Mouse (Mus musculus) stomach, embryonic 15.5 days (tissue): Measurements from ENCODE around the gene Gm13283. TPM values are rescaled to one million over a fixed set of nuclear protein-coding genes. Genes with fewer than 3 reads are reported as not detected.
"Not testable (repeated sequence)": the region's sequence is repeated elsewhere in the genome, so short reads cannot be mapped to it uniquely, and the experiment has no call there.

Source experiments
- ATAC-seq: fragments of 200-750 bp; cut with Nextera tagmentation; 2 replicates; pipeline ENCODE4 v1.8.0; 2017; ENCODE audit warnings: low read depth, moderate number of reproducible peaks, moderate TSS enrichment; ENCODE audit not compliant: insufficient read depth, low FRiP score
- H3K27ac ChIP-seq: fragments of 300-500 bp; sonication (generic); 2 replicates; pipeline ENCODE4 v1.5.1; 2015; ENCODE audit warnings: mild to moderate bottlenecking, inconsistent platforms
- H3K27me3 ChIP-seq: fragments of 300-500 bp; sonication (generic); replicated peaks from 2 replicates; pipeline ENCODE4 v1.6.1; 2015; ENCODE audit warnings: inconsistent platforms
- H3K36me3 ChIP-seq: fragments of 300-500 bp; sonication (generic); 2 replicates; pipeline ENCODE4 v1.6.1; 2015; ENCODE audit warnings: inconsistent platforms
- H3K4me1 ChIP-seq: fragments of 300-500 bp; sonication (generic); 2 replicates; pipeline ENCODE4 v1.6.1; 2015; ENCODE audit warnings: inconsistent platforms
- H3K4me2 ChIP-seq: fragments of 300-500 bp; sonication (generic); 2 replicates; pipeline ENCODE4 v1.6.1; 2015; ENCODE audit warnings: mild to moderate bottlenecking, inconsistent platforms
- H3K4me3 ChIP-seq: fragments of 300-500 bp; sonication (generic); replicated peaks from 2 replicates; pipeline ENCODE4 v1.5.1; 2015; ENCODE audit warnings: inconsistent platforms
- H3K9ac ChIP-seq: fragments of 300-500 bp; sonication (generic); 2 replicates; pipeline ENCODE4 v1.6.1; 2015; ENCODE audit warnings: inconsistent platforms
- H3K9me3 ChIP-seq: fragments of 300-500 bp; sonication (generic); 2 replicates; pipeline ENCODE4 v1.6.1; 2016; ENCODE audit warnings: inconsistent platforms
- WGBS: fragments of 180-500 bp; shearing (Covaris S2); methylation state at CpG from one replicate; pipeline ENCODE4 v1.1.7; 2015; 5-methylcytosine and 5-hydroxymethylcytosine counted together
- polyA plus RNA-seq: library from polyadenylated mRNA; unstranded; fragments of >200 nt; fragmentation: Nextera tagmentation; extraction: Ambion mirVana; gene quantifications from 2 replicates; pipeline ENCODE4 v1.2.1, GENCODE M21; 2015

The Gm13283 gene
- polyA plus RNA-seq, 1 experiment from 2014 or later, result 0.33 TPM

DNA sequence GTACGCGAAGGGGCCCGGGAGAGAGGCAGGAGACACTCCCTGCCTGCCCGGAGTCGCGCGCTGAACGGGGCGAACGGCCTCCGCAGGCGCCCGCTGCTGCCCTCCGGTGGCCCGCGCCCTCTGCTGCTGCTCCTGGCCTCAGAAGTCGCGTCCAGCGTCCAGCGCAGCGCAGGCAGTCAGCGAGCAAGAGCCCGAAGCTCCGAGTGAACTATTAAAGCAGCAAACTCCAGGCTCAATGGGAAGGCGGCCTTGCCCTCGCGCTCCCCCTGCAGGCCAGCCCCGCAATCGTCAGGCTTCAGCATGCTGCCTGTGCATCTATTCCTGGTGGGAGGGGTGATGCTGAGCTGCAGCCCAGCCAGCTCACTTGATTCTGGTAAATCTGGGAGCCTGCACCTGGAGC, 43.0 kb downstream of the Gm13283 start, which contains the start of gene Gm13287:
TSS of gene Gm13287 (plus strand) at position 301 of the 400 bp plus-strand sequence.
- ATAC-seq, H3K4me3 ChIP-seq, H3K27ac ChIP-seq, H3K27me3 ChIP-seq, H3K9ac ChIP-seq, H3K9me3 ChIP-seq, H3K4me1 ChIP-seq, H3K36me3 ChIP-seq: not testable (repeated sequence)
- H3K4me2 ChIP-seq, result peak within 1 kb of the TSS; percentile 33; the same call in 1 of the 2 replicates
- WGBS, result no CpG with 5 or more reads among the region's 29 CpGs

DNA sequence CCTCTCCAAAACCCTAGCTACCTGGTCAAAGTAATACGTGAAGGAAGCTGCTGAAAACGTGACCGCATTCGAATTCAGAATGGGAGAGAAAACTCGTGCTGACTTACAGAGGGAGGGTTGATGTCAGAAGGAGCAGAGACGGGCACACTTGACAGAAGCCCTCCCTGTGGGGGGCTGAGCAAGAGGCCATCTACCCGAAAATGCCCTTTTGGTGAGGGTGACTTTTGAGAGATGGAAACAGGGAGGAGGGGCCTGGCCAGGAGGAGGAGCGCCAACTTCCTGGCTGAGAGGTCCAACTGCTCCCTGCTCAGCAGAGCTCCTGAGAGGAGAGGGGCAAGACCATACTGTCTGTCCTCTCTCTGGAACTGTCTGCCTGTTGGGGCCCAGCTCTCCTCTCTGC, 45.3 kb downstream of the Gm13283 start, which contains the start of gene Gm13288:
TSS of gene Gm13288 (plus strand) at position 301 of the 400 bp plus-strand sequence.
- WGBS, result no CpG with 5 or more reads among the region's 8 CpGs
- not testable (repeated sequence) for H3K36me3 ChIP-seq, ATAC-seq, H3K9me3 ChIP-seq, H3K27ac ChIP-seq, H3K9ac ChIP-seq, H3K4me2 ChIP-seq, H3K27me3 ChIP-seq, H3K4me1 ChIP-seq
- H3K4me3 ChIP-seq, result 0 out of 2 replicates have a peak within 1 kb of the TSS, but pooled peaks have one; percentile 23

DNA sequence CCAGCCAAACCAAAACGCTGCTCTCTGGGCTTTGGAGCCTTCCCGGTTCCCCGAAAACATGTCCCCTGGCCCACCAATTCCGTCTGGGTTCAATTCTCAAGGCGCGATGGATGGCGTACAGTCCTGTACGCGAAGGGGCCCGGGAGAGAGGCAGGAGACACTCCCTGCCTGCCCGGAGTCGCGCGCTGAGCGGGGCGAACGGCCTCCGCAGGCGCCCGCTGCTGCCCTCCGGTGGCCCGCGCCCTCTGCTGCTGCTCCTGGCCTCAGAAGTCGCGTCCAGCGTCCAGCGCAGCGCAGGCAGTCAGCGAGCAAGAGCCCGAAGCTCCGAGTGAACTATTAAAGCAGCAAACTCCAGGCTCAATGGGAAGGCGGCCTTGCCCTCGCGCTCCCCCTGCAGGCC, 45.8 kb downstream of the Gm13283 start:
- 0% methylated on average over 14 of the region's 34 CpGs for WGBS
- H3K9me3 ChIP-seq, H3K27ac ChIP-seq, H3K4me2 ChIP-seq, H3K4me1 ChIP-seq, H3K27me3 ChIP-seq, H3K36me3 ChIP-seq, H3K9ac ChIP-seq, ATAC-seq: not testable (repeated sequence)
- H3K4me3 ChIP-seq, result 0 out of 2 replicates have a peak overlapping the region, but pooled peaks have one; percentile 23

Other genes with a start within 250 kb of the Gm13283 start
- gene Ifnb1, start 237.3 kb upstream of the Gm13283 start, polyA plus RNA-seq, result not detected in 2 replicates
- not detected in 2 replicates for gene Ifna15, start 201.9 kb upstream of the Gm13283 start, polyA plus RNA-seq
- not detected in 2 replicates for gene Ifna14, start 188.3 kb upstream of the Gm13283 start, polyA plus RNA-seq
- not detected in 2 replicates for gene Ifna9, start 167.7 kb upstream of the Gm13283 start, polyA plus RNA-seq
- not detected in 2 replicates for gene Ifna12, start 156.7 kb upstream of the Gm13283 start, polyA plus RNA-seq
- not detected in 2 replicates for gene C87499, start 125.7 kb upstream of the Gm13283 start, polyA plus RNA-seq
- not detected in 2 replicates for gene Ifna13, start 115.7 kb upstream of the Gm13283 start, polyA plus RNA-seq
- gene Ifna16, start 83.2 kb upstream of the Gm13283 start, polyA plus RNA-seq, result not detected in 2 replicates
- gene Ifna2, start 76.2 kb upstream of the Gm13283 start, polyA plus RNA-seq, result not detected in 2 replicates
- not detected in 2 replicates for gene Ifnab, start 68.8 kb upstream of the Gm13283 start, polyA plus RNA-seq
- 0.49 and 1.0 TPM in 2 replicates for gene Gm26566, start 38.3 kb upstream of the Gm13283 start, polyA plus RNA-seq
- 87.8 and 88.8 TPM in 2 replicates for gene Klhl9, start 37.7 kb upstream of the Gm13283 start, polyA plus RNA-seq
- gene Gm13271, start 5.3 kb upstream of the Gm13283 start, polyA plus RNA-seq, result not detected in 2 replicates
- 0.30 and 0.70 TPM in 2 replicates for gene Gm13290, start 13.7 kb downstream of the Gm13283 start, polyA plus RNA-seq
- not detected in 2 replicates for gene Gm13289, start 16.8 kb downstream of the Gm13283 start, polyA plus RNA-seq
- 0.35 TPM in 1 of 2 replicates, not detected in the other for gene Gm13272, start 19.7 kb downstream of the Gm13283 start, polyA plus RNA-seq
- gene Ifnz, start 22.0 kb downstream of the Gm13283 start, polyA plus RNA-seq, result 0.30 and 0.41 TPM in 2 replicates
- gene Gm13276, start 25.6 kb downstream of the Gm13283 start, polyA plus RNA-seq, result not detected in 2 replicates
- gene Gm13277, start 28.5 kb downstream of the Gm13283 start, polyA plus RNA-seq, result not detected in 2 replicates
- gene Gm13278, start 31.4 kb downstream of the Gm13283 start, polyA plus RNA-seq, result not detected in 2 replicates
- not detected in 2 replicates for gene Gm13275, start 34.4 kb downstream of the Gm13283 start, polyA plus RNA-seq
- gene Gm13279, start 37.3 kb downstream of the Gm13283 start, polyA plus RNA-seq, result not detected in 2 replicates
- gene Gm13285, start 39.5 kb downstream of the Gm13283 start, polyA plus RNA-seq, result 0.94 and 1.3 TPM in 2 replicates
- 0.41 TPM in 1 of 2 replicates, not detected in the other for gene Gm13287, start 43.1 kb downstream of the Gm13283 start, polyA plus RNA-seq
- not detected in 2 replicates for gene Gm13288, start 45.4 kb downstream of the Gm13283 start, polyA plus RNA-seq
- not detected in 2 replicates for gene Ifna7, start 56.1 kb downstream of the Gm13283 start, polyA plus RNA-seq
- not detected in 2 replicates for gene Ifna11, start 59.8 kb downstream of the Gm13283 start, polyA plus RNA-seq
- not detected in 2 replicates for gene Ifna6, start 67.3 kb downstream of the Gm13283 start, polyA plus RNA-seq
- not detected in 2 replicates for gene Ifna5, start 75.4 kb downstream of the Gm13283 start, polyA plus RNA-seq
- not detected in 2 replicates for gene Ifna4, start 81.7 kb downstream of the Gm13283 start, polyA plus RNA-seq
- not detected in 2 replicates for gene Ifna1, start 90.0 kb downstream of the Gm13283 start, polyA plus RNA-seq
- gene Ifne, start 120.1 kb downstream of the Gm13283 start, polyA plus RNA-seq, result not detected in 2 replicates